Mouse (Mus musculus): Measurements from ENCODE around the gene Eif2ak2.

Eif2ak2 gene

GRCm38 (mm10) chr17:78882401-78883112 lies at the start of gene Eif2ak2:
TSS of gene Eif2ak2 (minus strand) at chr17:78882573.
- peak in 1 of 2 experiments; percentile 48 for DNase-seq (ENCODE audit: low spot score in 2 of 2)

GRCm38 (mm10) chr17:78917696-78918095 lies 35.3 kb upstream of the Eif2ak2 start:
- no peak for DNase-seq (ENCODE audit: low spot score in 2 of 2)

GRCm38 (mm10) chr17:78916899-78917298 lies 34.5 kb upstream of the Eif2ak2 start:
- no peak for DNase-seq (ENCODE audit: low spot score in 2 of 2)

- peak; percentile 83 to 92 for DNase-seq (ENCODE audit: low spot score in 2 of 2)
Observed at GRCm38 (mm10) chr17:78916369-78916813, 34.0 kb upstream of the Eif2ak2 start, which contains the start of gene Cebpzos. TSS of gene Cebpzos (plus strand) at chr17:78916500.

- no peak for DNase-seq (ENCODE audit: low spot score in 2 of 2)
Observed at GRCm38 (mm10) chr17:78915772-78916171, 33.4 kb upstream of the Eif2ak2 start.

- no peak for DNase-seq (ENCODE audit: low spot score in 2 of 2)
Observed at GRCm38 (mm10) chr17:78913921-78914320, 31.5 kb upstream of the Eif2ak2 start.

GRCm38 (mm10) chr17:78912861-78913281 lies 30.5 kb upstream of the Eif2ak2 start:
- DNase-seq (ENCODE audit: low spot score in 2 of 2): no peak

GRCm38 (mm10) chr17:78909374-78909773 lies 27.0 kb upstream of the Eif2ak2 start:
- no peak for DNase-seq (ENCODE audit: low spot score in 2 of 2)

GRCm38 (mm10) chr17:78906892-78907291 lies 24.5 kb upstream of the Eif2ak2 start, which contains the start of gene Sult6b1:
TSS of gene Sult6b1 (minus strand) at chr17:78906992.
- DNase-seq (ENCODE audit: low spot score in 2 of 2): no peak

GRCm38 (mm10) chr17:78903158-78903557 lies 20.8 kb upstream of the Eif2ak2 start:
- no peak for DNase-seq (ENCODE audit: low spot score in 2 of 2)

GRCm38 (mm10) chr17:78895394-78895793 lies 13.0 kb upstream of the Eif2ak2 start:
- peak in 1 of 2 experiments; percentile 31 for DNase-seq (ENCODE audit: low spot score in 2 of 2)

- no peak for DNase-seq (ENCODE audit: low spot score in 2 of 2)
Observed at GRCm38 (mm10) chr17:78894991-78895390, 12.6 kb upstream of the Eif2ak2 start.

GRCm38 (mm10) chr17:78891020-78891419 lies 8.6 kb upstream of the Eif2ak2 start:
- no peak for DNase-seq (ENCODE audit: low spot score in 2 of 2)

- DNase-seq (ENCODE audit: low spot score in 2 of 2): no peak
Observed at GRCm38 (mm10) chr17:78889184-78889583, 6.8 kb upstream of the Eif2ak2 start.

GRCm38 (mm10) chr17:78888554-78888953 lies 6.2 kb upstream of the Eif2ak2 start:
- DNase-seq (ENCODE audit: low spot score in 2 of 2): no peak

GRCm38 (mm10) chr17:78885286-78886065 lies 3.1 kb upstream of the Eif2ak2 start:
- DNase-seq (ENCODE audit: low spot score in 2 of 2): no peak

- no peak for DNase-seq (ENCODE audit: low spot score in 2 of 2)
Observed at GRCm38 (mm10) chr17:78883291-78883690, 918 bp upstream of the Eif2ak2 start.

- DNase-seq (ENCODE audit: low spot score in 2 of 2): no peak
Observed at GRCm38 (mm10) chr17:78881878-78882304, 482 bp downstream of the Eif2ak2 start.

- no peak for DNase-seq (ENCODE audit: low spot score in 2 of 2)
Observed at GRCm38 (mm10) chr17:78873886-78874285, 8.5 kb downstream of the Eif2ak2 start.

- DNase-seq (ENCODE audit: low spot score in 2 of 2): no peak
Observed at GRCm38 (mm10) chr17:78856243-78856642, 26.1 kb downstream of the Eif2ak2 start.

- no peak for DNase-seq (ENCODE audit: low spot score in 2 of 2)
Observed at GRCm38 (mm10) chr17:78842271-78842928, 40.0 kb downstream of the Eif2ak2 start.

GRCm38 (mm10) chr17:78836056-78836455 lies 46.3 kb downstream of the Eif2ak2 start:
- no peak for DNase-seq (ENCODE audit: low spot score in 2 of 2)
